Mouse (Mus musculus): ENCODE measurements around the gene Gm10024.
"Not testable (repeated sequence)": the region's sequence is repeated elsewhere in the genome, so short reads cannot be mapped to it uniquely, and the experiment has no call there.

The Gm10024 gene

GRCm38 (mm10) chr10:77735928-77736327 lies 24.7 kb downstream of the Gm10024 start:
- no peak for DNase-seq

GRCm38 (mm10) chr10:77738929-77739328 lies 27.7 kb downstream of the Gm10024 start:
- no peak for DNase-seq

- DNase-seq: peak; percentile 47 to 66
Measured at GRCm38 (mm10) chr10:77741924-77742688, 30.8 kb downstream of the Gm10024 start, which contains the start of gene Gm18596. Gene Gm18596, minus strand, starts transcription at chr10:77742638.

- DNase-seq: peak; percentile 41 to 52
Measured at GRCm38 (mm10) chr10:77750686-77751085, 39.4 kb downstream of the Gm10024 start.

GRCm38 (mm10) chr10:77751254-77751653 lies 40.0 kb downstream of the Gm10024 start, which contains the start of gene Gm9736:
Gene Gm9736, minus strand, starts transcription at chr10:77751354.
- not testable (repeated sequence) for DNase-seq

GRCm38 (mm10) chr10:77752312-77752711 lies 41.1 kb downstream of the Gm10024 start:
- DNase-seq: not testable (repeated sequence)

- no peak for DNase-seq
Measured at GRCm38 (mm10) chr10:77753448-77753847, 42.2 kb downstream of the Gm10024 start.

GRCm38 (mm10) chr10:77759582-77759981 lies 48.3 kb downstream of the Gm10024 start, which contains the start of gene Gm3233:
Gene Gm3233, minus strand, starts transcription at chr10:77759682.
- DNase-seq: not testable (repeated sequence)

Measured in cerebellum, postnatal 14 days (tissue).